Mouse (Mus musculus) stomach, postnatal 0 days (tissue): ENCODE results near the gene Ctcf. TPM values are rescaled to one million over a fixed set of nuclear protein-coding genes. Genes with fewer than 3 reads are reported as not detected.
A peak's percentile ranks its signal among the peaks of the same experiment; 100 is the strongest.

Experiments used
- ATAC-seq: fragments of 200-750 bp; cut with Nextera tagmentation; 2 replicates; pipeline ENCODE4 v1.8.0; 2017; ENCODE audit not compliant: low FRiP score, low TSS enrichment
- DNase-seq: peaks from one replicate; pipeline ENCODE4 v3.0.0-alpha.2; 2016; ENCODE audit warnings: low spot score
- H3K27ac ChIP-seq: fragments of 300-500 bp; sonication (generic); replicated peaks from 2 replicates; pipeline ENCODE4 v1.5.1; 2014; ENCODE audit warnings: mild to moderate bottlenecking, control low read depth
- H3K27me3 ChIP-seq: fragments of 300-500 bp; sonication (generic); 2 replicates; pipeline ENCODE4 v1.6.1; 2014; ENCODE audit warnings: low read length; ENCODE audit not compliant: control insufficient read depth, insufficient read depth
- H3K36me3 ChIP-seq: fragments of 300-500 bp; sonication (generic); 2 replicates; pipeline ENCODE4 v1.6.1; 2014; ENCODE audit warnings: low read length, mixed read lengths; ENCODE audit not compliant: control insufficient read depth, insufficient read depth
- H3K4me1 ChIP-seq: fragments of 300-500 bp; sonication (generic); replicated peaks from 2 replicates; pipeline ENCODE4 v1.6.1; 2014; ENCODE audit warnings: antibody characterized with exemption; ENCODE audit not compliant: control insufficient read depth, insufficient read depth
- H3K4me2 ChIP-seq: fragments of 300-500 bp; sonication (generic); replicated peaks from 2 replicates; pipeline ENCODE4 v1.6.1; 2014; ENCODE audit warnings: low read depth, mild to moderate bottlenecking, control low read depth, moderate library complexity
- H3K4me3 ChIP-seq: fragments of 300-500 bp; sonication (generic); 2 replicates; pipeline ENCODE4 v1.5.1; 2014; ENCODE audit warnings: low read depth, low read length, control low read depth
- H3K9ac ChIP-seq: fragments of 300-500 bp; sonication (generic); 2 replicates; pipeline ENCODE4 v1.6.1; 2014; ENCODE audit warnings: mild to moderate bottlenecking, low read length, control low read depth, mixed read lengths
- H3K9me3 ChIP-seq: fragments of 300-500 bp; sonication (generic); 2 replicates; pipeline ENCODE4 v1.6.1; 2016; ENCODE audit warnings: low read length; ENCODE audit not compliant: control insufficient read depth
- CTCF ChIP-seq: IDR thresholded peaks from 2 replicates; pipeline ENCODE4 v1.5.1; 2016; ENCODE audit warnings: antibody characterized with exemption, low read depth, mild to moderate bottlenecking, moderate library complexity
- EP300 ChIP-seq: optimal IDR thresholded peaks from 2 replicates; pipeline ENCODE3; 2016; ENCODE audit warnings: antibody characterized with exemption
- WGBS: fragments of 180-500 bp; shearing (Covaris S2); extraction: QIAGEN DNeasy Blood & Tissue Kit; methylation state at CpG from one replicate; pipeline ENCODE4 v1.1.7; 2014; 5-methylcytosine and 5-hydroxymethylcytosine counted together
- polyA plus RNA-seq: library from polyadenylated mRNA; unstranded; fragments of >200 nt; fragmentation: Nextera tagmentation; extraction: Ambion mirVana; gene quantifications from 2 replicates; pipeline ENCODE4 v1.2.1, GENCODE M21; 2015

Ctcf gene
- polyA plus RNA-seq, 1 experiment from 2014 or later, result 56.6 TPM

DNA sequence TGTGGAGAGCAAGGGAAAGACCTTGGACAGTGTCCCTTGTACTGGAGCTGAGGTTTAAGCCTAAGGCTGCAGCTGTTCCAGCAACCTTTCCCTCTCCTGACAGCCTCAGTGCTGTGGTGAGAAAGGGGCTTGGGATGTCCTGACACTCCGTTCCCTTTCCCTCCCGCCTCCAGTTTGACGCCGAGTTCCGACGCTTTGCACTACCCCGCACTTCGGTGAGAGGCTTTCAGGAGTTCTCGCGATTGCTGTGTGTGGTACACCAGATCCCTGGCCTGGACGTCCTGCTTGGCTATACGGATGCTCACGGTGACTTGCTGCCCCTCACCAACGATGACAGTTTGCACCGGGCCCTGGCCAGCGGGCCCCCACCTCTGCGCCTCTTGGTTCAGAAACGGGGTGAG lies 65.6 kb downstream of the Ctcf start:
- Histone ChIP-seq H3K36me3 (peaks cover 12% of the 10 kb centered on the region), H3K4me3 (peak overlapping the region; percentile 69), H3K9me3 (no peaks in the 10 kb centered on the region), H3K4me1 (peaks cover 7% of the 10 kb centered on the region; the same call in 1 of the 2 replicates), H3K27me3 (no peaks in the 10 kb centered on the region), H3K9ac (peak overlapping the region; percentile 14; the same call in 1 of the 2 replicates), H3K27ac (peak overlapping the region; percentile 37; the same call in 1 of the 2 replicates), H3K4me2 (peak overlapping the region; percentile 87)
- TF ChIP-seq CTCF, result no peak
- TF ChIP-seq EP300, result no peak
- DNase-seq (no peak), ATAC-seq (no peak)
- 41% methylated on average over 18 of the region's 18 CpGs for WGBS

DNA sequence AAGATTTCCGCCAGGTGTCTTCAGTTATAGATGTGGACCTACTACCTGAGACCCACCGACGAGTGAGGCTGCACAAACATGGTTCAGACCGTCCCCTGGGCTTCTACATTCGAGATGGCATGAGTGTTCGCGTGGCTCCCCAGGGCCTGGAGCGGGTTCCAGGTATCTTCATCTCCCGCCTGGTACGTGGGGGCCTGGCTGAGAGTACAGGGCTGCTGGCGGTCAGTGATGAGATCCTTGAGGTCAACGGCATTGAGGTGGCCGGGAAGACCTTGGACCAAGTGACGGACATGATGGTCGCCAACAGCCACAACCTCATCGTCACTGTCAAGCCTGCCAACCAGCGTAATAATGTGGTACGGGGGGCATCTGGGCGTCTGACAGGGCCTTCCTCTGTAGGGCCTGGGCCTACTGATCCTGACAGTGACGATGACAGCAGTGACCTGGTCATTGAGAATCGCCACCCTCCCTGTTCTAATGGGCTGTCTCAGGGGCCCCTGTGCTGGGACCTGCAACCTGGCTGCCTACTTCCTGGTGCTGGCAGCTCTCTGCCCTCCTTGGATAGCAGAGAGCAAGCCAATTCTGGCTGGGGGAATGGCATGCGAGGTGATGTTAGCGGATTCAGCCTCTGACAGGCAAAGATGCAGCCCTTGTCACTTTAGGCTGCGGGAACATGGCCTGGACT lies 66.5 kb downstream of the Ctcf start:
- TF ChIP-seq CTCF (no peak), EP300 (no peak)
- no peak for ATAC-seq
- WGBS, result 91% methylated on average over 24 of the region's 24 CpGs
- Histone ChIP-seq H3K27ac (no peak overlapping the region), H3K4me3 (no peak overlapping the region), H3K9me3 (no peaks in the 10 kb centered on the region), H3K9ac (no peak overlapping the region), H3K4me1 (peaks cover 7% of the 10 kb centered on the region; the same call in 1 of the 2 replicates), H3K4me2 (no peak overlapping the region), H3K27me3 (no peaks in the 10 kb centered on the region), H3K36me3 (peaks cover 12% of the 10 kb centered on the region)
- DNase-seq, result no peak

DNA sequence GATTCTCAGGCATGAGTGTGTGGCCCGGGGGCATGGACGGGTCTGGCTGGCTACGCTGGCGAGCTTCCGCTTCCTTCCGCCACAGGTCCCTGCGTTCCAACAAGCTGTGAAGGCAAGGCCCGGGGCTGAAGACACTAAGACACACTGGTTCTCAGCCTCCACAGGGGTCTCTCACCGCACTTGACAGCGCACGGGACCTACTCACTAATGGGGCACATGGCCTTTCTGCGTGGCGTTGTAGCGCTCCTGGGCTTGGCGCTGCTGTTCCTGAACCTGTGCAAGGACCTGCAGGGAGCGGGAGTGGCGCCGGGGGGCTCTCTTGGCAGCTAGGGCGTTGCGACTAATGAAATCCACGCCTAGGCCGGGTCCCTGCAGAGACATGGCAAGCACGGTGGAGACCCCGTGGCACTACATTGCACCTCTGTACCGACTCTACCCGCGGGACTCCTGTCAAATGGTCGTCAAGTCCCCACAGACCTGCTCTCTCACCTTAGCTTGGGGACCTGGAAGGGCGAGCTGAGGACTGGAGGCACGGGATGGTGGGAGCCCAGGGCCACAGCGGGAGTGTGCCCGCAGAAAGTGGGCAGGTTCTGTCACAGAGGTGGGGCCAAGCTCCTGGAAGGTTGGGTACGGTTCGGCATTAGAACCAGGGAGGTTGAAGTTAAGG lies 67.9 kb downstream of the Ctcf start:
- Histone ChIP-seq H3K4me2 (no peak overlapping the region), H3K4me1 (peaks cover 7% of the 10 kb centered on the region; the same call in 1 of the 2 replicates), H3K36me3 (peaks cover 8% of the 10 kb centered on the region), H3K4me3 (no peak overlapping the region), H3K27ac (no peak overlapping the region), H3K9ac (no peak overlapping the region), H3K27me3 (no peaks in the 10 kb centered on the region), H3K9me3 (no peaks in the 10 kb centered on the region)
- ATAC-seq (no peak), DNase-seq (no peak)
- TF ChIP-seq EP300, result no peak
- 92% methylated on average over 34 of the region's 34 CpGs for WGBS

DNA sequence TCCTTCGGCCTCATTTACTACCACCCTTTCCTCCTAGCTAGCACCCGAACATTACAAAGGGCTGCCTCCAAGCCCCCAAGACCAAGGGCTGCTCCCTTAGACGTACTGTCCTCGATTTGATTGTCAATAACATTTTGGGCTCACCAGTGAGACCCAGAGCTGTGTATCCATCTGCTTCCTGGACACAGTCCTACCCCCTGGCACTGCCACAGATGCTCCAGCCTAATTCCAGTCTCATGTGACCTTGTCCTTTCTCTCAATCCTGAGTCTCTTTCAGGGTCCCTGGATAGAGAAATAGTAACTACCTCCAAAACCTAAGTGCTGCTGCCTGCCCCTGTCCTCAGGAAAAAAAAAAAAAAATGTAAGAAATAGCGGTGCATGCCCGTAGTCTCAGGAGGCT lies 68.6 kb downstream of the Ctcf start:
- no peak overlapping the region for H3K4me2 ChIP-seq
- H3K27me3 ChIP-seq, result no peaks in the 10 kb centered on the region
- H3K4me3 ChIP-seq, result no peak overlapping the region
- H3K4me1 ChIP-seq, result peaks cover 7% of the 10 kb centered on the region; the same call in 1 of the 2 replicates
- 88% methylated on average over 6 of the region's 6 CpGs for WGBS
- no peak overlapping the region for H3K27ac ChIP-seq
- ATAC-seq (no peak), DNase-seq (no peak)
- H3K9ac ChIP-seq, result no peak overlapping the region
- TF ChIP-seq EP300 (no peak), CTCF (no peak)
- no peaks in the 10 kb centered on the region for H3K9me3 ChIP-seq
- peaks cover 8% of the 10 kb centered on the region for H3K36me3 ChIP-seq

DNA sequence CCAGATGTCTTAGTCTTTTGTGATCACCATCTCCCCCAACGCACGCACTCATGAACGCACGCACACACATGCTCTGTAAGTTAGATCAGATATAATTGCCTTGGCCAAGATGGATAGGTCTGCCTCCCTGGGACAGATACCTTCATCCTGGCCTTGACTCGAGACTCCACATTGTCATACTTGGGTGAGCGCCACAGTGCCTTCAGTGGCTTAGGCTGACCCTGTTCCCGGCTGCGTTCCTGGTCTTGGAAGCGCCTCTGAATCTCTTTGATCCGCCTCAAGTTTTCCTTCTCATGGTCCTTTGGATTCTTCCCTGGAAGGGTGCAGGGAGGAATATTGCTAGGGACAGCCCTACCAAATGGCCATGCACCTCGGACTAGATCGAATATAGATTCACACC lies 70.1 kb downstream of the Ctcf start:
- TF ChIP-seq CTCF (no peak), EP300 (no peak)
- DNase-seq (no peak), ATAC-seq (no peak)
- no peaks in the 10 kb centered on the region for H3K9me3 ChIP-seq
- H3K36me3 ChIP-seq, result peaks cover 8% of the 10 kb centered on the region
- no peak overlapping the region for H3K4me2 ChIP-seq
- H3K4me3 ChIP-seq, result no peak overlapping the region
- WGBS, result 81% methylated on average over 12 of the region's 12 CpGs
- no peak overlapping the region for H3K27ac ChIP-seq
- H3K4me1 ChIP-seq, result peaks cover 3% of the 10 kb centered on the region; the same call in 1 of the 2 replicates
- H3K9ac ChIP-seq, result no peak overlapping the region
- H3K27me3 ChIP-seq, result no peaks in the 10 kb centered on the region
